Mouse (Mus musculus) midbrain, embryonic 15.5 days (tissue): ENCODE data around the gene Wdfy4. TPM values are rescaled to one million over a fixed set of nuclear protein-coding genes. Genes with fewer than 3 reads are reported as not detected.
A peak's percentile ranks its signal among the peaks of the same experiment; 100 is the strongest.

ENCODE experiments used
- ATAC-seq: fragments of 200-750 bp; cut with Nextera tagmentation; replicated peaks from 2 replicates; pipeline ENCODE4 v1.8.0; 2017; ENCODE audit warnings: moderate TSS enrichment
- H3K27ac ChIP-seq: fragments of 300-500 bp; sonication (generic); 2 replicates; pipeline ENCODE4 v1.5.1; 2015; ENCODE audit warnings: mild to moderate bottlenecking, inconsistent platforms
- H3K27me3 ChIP-seq: fragments of 300-500 bp; sonication (generic); replicated peaks from 2 replicates; pipeline ENCODE4 v1.6.1; 2015; ENCODE audit warnings: inconsistent platforms
- H3K36me3 ChIP-seq: fragments of 300-500 bp; sonication (generic); replicated peaks from 2 replicates; pipeline ENCODE4 v1.6.1; 2015; ENCODE audit warnings: inconsistent platforms
- H3K4me1 ChIP-seq: fragments of 300-500 bp; sonication (generic); 2 replicates; pipeline ENCODE4 v1.6.1; 2015; ENCODE audit warnings: inconsistent platforms
- H3K4me2 ChIP-seq: fragments of 300-500 bp; sonication (generic); 2 replicates; pipeline ENCODE4 v1.6.1; 2015; ENCODE audit warnings: inconsistent platforms, mild to moderate bottlenecking, moderate library complexity
- H3K4me3 ChIP-seq: fragments of 300-500 bp; sonication (generic); 2 replicates; pipeline ENCODE4 v1.5.1; 2015; ENCODE audit warnings: mild to moderate bottlenecking, inconsistent platforms
- H3K9ac ChIP-seq: fragments of 300-500 bp; sonication (generic); 2 replicates; pipeline ENCODE4 v1.6.1; 2015; ENCODE audit warnings: mild to moderate bottlenecking, inconsistent platforms
- H3K9me3 ChIP-seq: fragments of 300-500 bp; sonication (generic); 2 replicates; pipeline ENCODE4 v1.6.1; 2016; ENCODE audit warnings: inconsistent platforms
- WGBS: fragments of 180-500 bp; shearing (Covaris S2); methylation state at CpG from one replicate; pipeline ENCODE4 v1.1.7; 2015; ENCODE audit warnings: mixed read lengths; 5-methylcytosine and 5-hydroxymethylcytosine counted together
- polyA plus RNA-seq: library from polyadenylated mRNA; unstranded; fragments of >200 nt; fragmentation: Nextera tagmentation; extraction: Ambion mirVana; gene quantifications from 2 replicates; pipeline ENCODE4 v1.2.1, GENCODE M21; 2015

Gene Wdfy4
- polyA plus RNA-seq, 1 experiment from 2014 or later: 0.30 TPM

DNA sequence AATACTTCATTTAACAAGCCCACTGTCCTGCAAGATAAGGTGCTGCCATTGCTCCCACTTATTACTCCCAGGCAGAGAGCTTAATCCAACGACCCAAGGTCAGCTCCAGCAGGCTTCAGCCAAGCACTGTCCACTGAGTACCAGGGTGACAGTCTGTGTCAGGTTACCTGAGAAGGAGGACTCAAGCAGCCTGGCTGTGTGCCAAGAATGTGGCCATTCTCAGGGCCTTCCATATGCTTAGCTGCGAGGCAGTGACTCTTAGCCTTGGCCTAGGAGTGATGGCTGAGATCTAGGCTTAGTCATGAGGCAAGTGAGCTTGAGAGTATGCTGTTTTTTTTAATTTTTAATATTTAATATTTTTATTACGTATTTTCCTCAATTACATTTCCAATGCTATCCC lies 80.5 kb downstream of the Wdfy4 start:
- ATAC-seq: no peak
- Histone ChIP-seq H3K36me3 (no peaks in the 10 kb centered on the region), H3K9ac (no peak overlapping the region), H3K27ac (no peak overlapping the region), H3K4me1 (no peaks in the 10 kb centered on the region), H3K4me3 (no peak overlapping the region), H3K27me3 (no peaks in the 10 kb centered on the region), H3K9me3 (no peaks in the 10 kb centered on the region), H3K4me2 (no peak overlapping the region)
- 77% methylated on average over 3 of the region's 3 CpGs for WGBS

DNA sequence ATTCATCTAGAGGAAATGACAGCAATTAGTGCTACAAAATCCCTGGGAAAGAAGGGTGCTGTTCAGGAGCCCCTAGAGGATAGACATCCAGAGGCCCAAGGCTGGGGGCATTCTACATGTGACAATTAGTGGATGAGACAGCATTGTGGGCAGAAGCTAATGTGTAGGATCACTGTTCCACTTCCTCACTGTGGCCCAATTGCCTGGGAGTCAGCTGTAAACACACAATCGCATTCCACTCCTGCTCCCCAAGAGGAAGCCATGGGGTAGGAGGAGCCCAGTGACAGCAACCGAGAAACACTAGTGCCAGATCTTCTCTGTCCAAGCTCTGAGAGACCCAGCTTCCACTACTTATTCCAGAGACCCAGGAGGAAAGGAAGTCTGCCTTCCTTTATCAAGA lies 83.7 kb downstream of the Wdfy4 start:
- Histone ChIP-seq H3K27me3 (no peaks in the 10 kb centered on the region), H3K4me3 (no peak overlapping the region), H3K4me2 (no peak overlapping the region), H3K9ac (no peak overlapping the region), H3K4me1 (no peaks in the 10 kb centered on the region), H3K27ac (no peak overlapping the region), H3K36me3 (no peaks in the 10 kb centered on the region), H3K9me3 (no peaks in the 10 kb centered on the region)
- WGBS: 83% methylated on average over 2 of the region's 2 CpGs
- ATAC-seq: no peak

DNA sequence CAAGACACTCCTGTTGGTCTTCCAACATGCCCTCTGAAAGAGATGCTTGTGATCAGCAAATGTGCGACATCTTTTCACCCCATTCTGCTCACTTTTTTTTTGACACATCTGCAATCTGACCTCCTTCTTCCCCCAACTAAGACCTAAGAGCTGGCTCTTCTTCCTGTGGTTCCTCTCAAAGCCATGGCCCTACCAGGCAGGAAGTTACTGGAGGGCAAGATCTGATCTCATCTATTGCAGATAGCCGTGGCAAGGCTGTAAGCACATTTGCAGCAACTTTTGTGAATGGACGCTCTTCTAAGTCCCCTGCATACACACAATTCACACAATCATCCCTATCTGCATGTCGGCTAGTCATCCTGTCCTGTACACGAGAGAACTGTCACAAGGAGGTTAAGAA lies 85.4 kb downstream of the Wdfy4 start:
- Histone ChIP-seq H3K27ac (no peak overlapping the region), H3K9me3 (no peaks in the 10 kb centered on the region), H3K4me1 (no peaks in the 10 kb centered on the region), H3K4me3 (no peak overlapping the region), H3K27me3 (no peaks in the 10 kb centered on the region), H3K4me2 (no peak overlapping the region), H3K9ac (no peak overlapping the region), H3K36me3 (no peaks in the 10 kb centered on the region)
- ATAC-seq: no peak
- WGBS: 82% methylated on average over 5 of the region's 5 CpGs

DNA sequence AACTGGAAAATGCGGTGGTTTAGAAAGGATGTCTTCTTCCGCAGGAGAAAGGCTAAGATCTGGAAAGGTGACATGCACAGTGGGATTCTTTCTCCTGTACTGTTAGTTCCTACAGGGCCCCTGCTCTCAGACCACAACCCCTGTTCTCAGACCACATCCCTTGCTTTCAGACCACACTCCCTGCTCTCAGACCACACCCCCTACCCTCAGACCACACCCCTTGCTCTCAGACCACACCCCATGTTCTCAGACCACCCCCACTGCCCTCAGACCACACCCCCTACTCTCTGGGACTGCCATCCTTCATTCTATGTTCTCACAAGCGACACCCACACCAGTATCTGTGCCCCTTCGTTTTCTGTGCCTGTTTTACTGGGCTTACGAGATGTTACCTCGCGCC lies 86.2 kb downstream of the Wdfy4 start:
- no peak for ATAC-seq
- WGBS: 69% methylated on average over 7 of the region's 7 CpGs
- no peaks in the 10 kb centered on the region for H3K9me3 ChIP-seq
- H3K4me2 ChIP-seq: no peak overlapping the region
- no peaks in the 10 kb centered on the region for H3K36me3 ChIP-seq
- no peak overlapping the region for H3K27ac ChIP-seq
- H3K9ac ChIP-seq: no peak overlapping the region
- H3K4me1 ChIP-seq: no peaks in the 10 kb centered on the region
- H3K27me3 ChIP-seq: no peaks in the 10 kb centered on the region
- H3K4me3 ChIP-seq: no peak overlapping the region

DNA sequence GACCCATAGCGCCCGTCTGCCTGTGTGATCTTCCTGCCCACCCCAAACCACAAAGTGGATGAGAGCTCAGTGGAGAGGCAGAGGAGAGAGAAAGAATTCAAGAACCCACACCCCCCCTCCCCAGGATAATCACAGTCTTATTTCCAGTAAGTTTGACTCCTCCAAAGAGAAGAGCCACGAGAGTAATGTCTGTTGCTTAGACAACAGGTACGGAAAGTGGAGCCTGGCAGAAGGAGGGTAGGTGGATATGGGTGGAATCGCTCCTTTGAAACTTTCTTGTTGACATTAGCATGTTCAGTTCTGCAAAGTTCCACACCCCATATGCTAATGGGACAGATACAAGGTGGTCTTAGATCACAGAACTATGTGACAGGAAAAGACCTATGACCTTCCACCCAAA lies 88.8 kb downstream of the Wdfy4 start:
- Histone ChIP-seq H3K9me3 (no peaks in the 10 kb centered on the region), H3K4me1 (no peaks in the 10 kb centered on the region), H3K4me2 (no peak overlapping the region), H3K27me3 (no peaks in the 10 kb centered on the region), H3K36me3 (no peaks in the 10 kb centered on the region), H3K4me3 (no peak overlapping the region), H3K9ac (no peak overlapping the region), H3K27ac (no peak overlapping the region)
- no peak for ATAC-seq
- 81% methylated on average over 5 of the region's 5 CpGs for WGBS

DNA sequence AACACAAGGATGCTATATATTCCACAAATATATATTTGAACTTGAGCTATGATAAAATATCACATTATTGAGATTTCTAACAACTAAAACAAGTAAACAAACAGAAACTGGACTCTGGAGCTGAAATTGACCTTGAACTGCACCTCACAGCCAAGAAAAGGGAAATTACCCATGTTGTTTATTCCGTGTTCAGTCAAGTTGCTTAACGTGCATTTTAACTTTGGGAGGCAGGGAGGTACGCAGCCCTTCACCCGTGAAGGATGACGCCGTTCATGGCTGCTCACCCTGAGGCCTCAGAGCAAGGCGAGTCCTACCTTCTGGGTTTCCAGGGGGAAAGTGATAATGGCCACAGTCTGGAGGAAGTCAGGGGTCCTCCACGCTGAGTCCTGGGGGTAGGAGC lies 102.0 kb downstream of the Wdfy4 start:
- no peak for ATAC-seq
- H3K27me3 ChIP-seq: no peaks in the 10 kb centered on the region
- no peaks in the 10 kb centered on the region for H3K36me3 ChIP-seq
- no peak overlapping the region for H3K27ac ChIP-seq
- no peaks in the 10 kb centered on the region for H3K9me3 ChIP-seq
- no peak overlapping the region for H3K9ac ChIP-seq
- no peak overlapping the region for H3K4me2 ChIP-seq
- WGBS: 81% methylated on average over 8 of the region's 8 CpGs
- peaks cover 5% of the 10 kb centered on the region; the same call in 1 of the 2 replicates for H3K4me1 ChIP-seq
- no peak overlapping the region for H3K4me3 ChIP-seq

DNA sequence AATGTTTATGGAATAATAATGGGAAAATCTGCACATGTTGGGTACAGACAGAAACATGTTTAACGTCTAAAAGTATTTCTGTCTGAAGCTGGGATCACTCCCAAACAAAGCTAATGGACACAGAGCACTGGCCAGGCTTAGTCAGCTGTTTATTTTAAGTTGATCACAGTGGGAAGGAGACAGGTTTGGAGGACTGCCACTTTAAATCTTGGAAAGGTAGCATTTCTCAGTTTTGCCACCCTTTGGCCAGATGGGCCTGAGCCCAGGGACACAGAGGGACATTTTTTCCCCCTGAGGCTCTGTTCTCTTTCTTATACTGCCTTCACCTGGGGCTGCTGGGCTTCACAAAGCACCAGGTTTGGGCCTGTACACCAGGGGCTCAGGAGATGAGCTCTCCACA lies 103.0 kb downstream of the Wdfy4 start:
- no peak overlapping the region for H3K4me3 ChIP-seq
- no peaks in the 10 kb centered on the region for H3K27me3 ChIP-seq
- 71% methylated on average over 1 of the region's 1 CpGs for WGBS
- ATAC-seq: no peak
- H3K27ac ChIP-seq: no peak overlapping the region
- peaks cover 5% of the 10 kb centered on the region; the same call in 1 of the 2 replicates for H3K4me1 ChIP-seq
- no peaks in the 10 kb centered on the region for H3K9me3 ChIP-seq
- H3K36me3 ChIP-seq: no peaks in the 10 kb centered on the region
- H3K9ac ChIP-seq: no peak overlapping the region
- no peak overlapping the region for H3K4me2 ChIP-seq

DNA sequence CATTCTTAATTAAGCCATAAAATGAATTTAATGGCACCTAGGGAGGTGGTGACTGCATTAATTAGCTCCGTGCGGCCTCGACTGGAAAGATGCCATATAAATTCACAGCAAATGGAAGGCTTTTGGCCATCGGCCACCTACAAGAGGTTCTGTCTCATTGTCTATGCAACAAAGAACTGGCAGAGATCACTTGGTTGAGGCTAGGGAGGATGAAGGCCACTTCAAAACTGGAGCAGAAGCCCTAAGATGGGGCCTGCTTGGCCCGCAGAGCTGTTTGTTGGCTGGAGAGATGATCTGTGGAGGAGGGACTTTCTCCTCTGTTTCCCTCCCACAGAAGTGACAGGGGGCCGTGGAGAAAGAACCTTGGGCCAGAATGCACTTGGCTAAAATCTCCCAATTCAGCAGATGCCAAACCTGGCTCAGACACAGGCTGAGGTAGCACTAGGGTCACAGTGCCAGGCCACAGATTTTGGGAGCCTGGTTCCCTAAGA lies 103.9 kb downstream of the Wdfy4 start:
- 0 out of 2 replicates have a peak, but pooled peaks have one; percentile 20 for ATAC-seq
- 57% methylated on average over 6 of the region's 6 CpGs for WGBS
- H3K27me3 ChIP-seq: no peaks in the 10 kb centered on the region
- H3K4me2 ChIP-seq: no peak overlapping the region
- H3K9ac ChIP-seq: no peak overlapping the region
- H3K4me3 ChIP-seq: no peak overlapping the region
- H3K9me3 ChIP-seq: no peaks in the 10 kb centered on the region
- H3K4me1 ChIP-seq: peaks cover 5% of the 10 kb centered on the region; the same call in 1 of the 2 replicates
- no peaks in the 10 kb centered on the region for H3K36me3 ChIP-seq
- H3K27ac ChIP-seq: no peak overlapping the region

DNA sequence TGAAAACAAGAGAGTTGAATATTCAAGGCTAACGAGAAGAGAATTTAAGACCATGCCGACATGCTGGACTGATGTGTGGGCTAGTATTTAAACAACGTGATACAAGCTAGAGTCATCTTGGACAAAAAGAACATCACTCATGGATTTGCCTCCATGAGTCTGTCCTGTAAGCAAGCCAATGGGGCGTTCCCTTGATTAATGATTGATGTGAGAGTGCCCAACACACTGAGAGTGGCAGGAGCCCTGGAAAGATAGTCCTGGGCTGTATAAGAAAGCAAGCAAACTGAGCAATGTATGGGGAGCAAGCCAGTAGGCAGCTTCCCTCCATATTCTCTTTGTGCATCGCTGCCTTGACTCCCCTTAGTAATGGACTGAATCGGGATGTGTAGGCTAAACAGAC lies 106.7 kb downstream of the Wdfy4 start:
- ATAC-seq: no peak
- Histone ChIP-seq H3K27ac (no peak overlapping the region), H3K4me1 (peaks cover 5% of the 10 kb centered on the region; the same call in 1 of the 2 replicates), H3K9me3 (no peaks in the 10 kb centered on the region), H3K4me3 (no peak overlapping the region), H3K4me2 (no peak overlapping the region), H3K27me3 (no peaks in the 10 kb centered on the region), H3K9ac (no peak overlapping the region), H3K36me3 (no peaks in the 10 kb centered on the region)
- 91% methylated on average over 6 of the region's 6 CpGs for WGBS

DNA sequence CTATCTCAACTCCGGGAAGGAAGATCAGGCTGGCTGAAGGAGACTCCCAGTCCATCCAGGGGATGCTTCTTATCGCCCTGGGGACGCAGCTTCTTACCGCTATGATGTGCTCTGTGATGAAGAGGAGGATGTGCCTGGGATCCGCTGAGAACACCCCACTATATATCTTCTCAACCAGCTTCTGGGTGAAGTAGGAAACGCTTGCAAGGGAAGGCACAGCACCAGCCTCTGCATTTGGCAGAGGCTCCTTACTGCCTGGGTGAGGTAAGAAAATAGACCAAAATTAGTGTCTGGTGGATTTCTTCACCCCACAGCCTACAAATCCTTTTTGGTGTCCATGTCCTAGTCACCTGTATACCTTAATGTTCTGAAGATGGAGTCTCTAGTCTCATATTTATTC lies 107.2 kb downstream of the Wdfy4 start:
- WGBS: 85% methylated on average over 6 of the region's 6 CpGs
- no peaks in the 10 kb centered on the region for H3K27me3 ChIP-seq

DNA sequence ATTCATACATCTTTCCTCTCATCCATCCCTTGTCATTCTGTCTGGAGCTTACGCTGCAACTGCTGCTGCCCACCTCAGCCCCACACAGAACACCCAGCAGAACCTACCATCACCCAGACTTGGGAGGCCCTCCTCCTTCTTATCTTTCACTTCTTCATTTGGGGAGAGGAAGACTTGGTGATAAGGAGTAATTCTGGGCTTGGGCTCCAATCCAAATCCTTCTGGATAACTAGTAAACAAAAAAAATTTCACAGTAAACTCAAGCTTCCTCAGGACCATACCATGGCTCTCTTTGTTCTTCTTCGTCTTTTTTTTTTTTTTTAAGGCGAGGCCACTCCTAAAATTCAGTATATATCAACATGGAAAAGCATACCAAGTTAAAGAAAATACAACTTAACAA lies 112.0 kb downstream of the Wdfy4 start:
- no peaks in the 10 kb centered on the region for H3K4me1 ChIP-seq
- H3K4me2 ChIP-seq: no peak overlapping the region
- no peaks in the 10 kb centered on the region for H3K27me3 ChIP-seq
- no peak for ATAC-seq
- H3K9me3 ChIP-seq: no peaks in the 10 kb centered on the region
- no peaks in the 10 kb centered on the region for H3K36me3 ChIP-seq
- no peak overlapping the region for H3K27ac ChIP-seq
- 85% methylated on average over 3 of the region's 3 CpGs for WGBS
- no peak overlapping the region for H3K4me3 ChIP-seq
- H3K9ac ChIP-seq: no peak overlapping the region

More for the DNA sequence above, 107.2 kb downstream of the Wdfy4 start:
- Histone ChIP-seq H3K9me3 (no peaks in the 10 kb centered on the region), H3K4me1 (peaks cover 5% of the 10 kb centered on the region; the same call in 1 of the 2 replicates), H3K27ac (no peak overlapping the region), H3K4me3 (no peak overlapping the region), H3K9ac (no peak overlapping the region), H3K36me3 (no peaks in the 10 kb centered on the region), H3K4me2 (no peak overlapping the region)
- no peak for ATAC-seq

DNA sequence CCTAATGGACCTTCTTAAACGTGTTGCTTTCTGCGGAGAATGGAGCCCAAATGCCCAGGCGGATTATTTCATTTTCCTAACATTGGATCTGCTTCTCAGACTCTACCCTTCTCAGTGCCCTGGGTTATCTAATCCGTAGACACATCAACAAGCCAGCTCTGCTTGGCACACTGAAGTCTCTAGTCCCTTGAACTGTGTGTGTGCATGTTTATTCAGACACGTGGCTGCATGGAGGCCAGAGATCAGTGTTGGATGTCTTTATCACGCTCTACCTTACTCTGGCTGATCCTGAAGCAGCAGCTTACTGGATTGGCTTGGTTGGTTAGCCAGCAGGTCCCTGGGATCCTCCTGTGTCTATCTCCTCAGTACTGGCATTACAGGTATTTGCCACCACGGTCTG lies 113.0 kb downstream of the Wdfy4 start:
- WGBS: 89% methylated on average over 7 of the region's 7 CpGs
- no peaks in the 10 kb centered on the region for H3K9me3 ChIP-seq
- no peak overlapping the region for H3K4me3 ChIP-seq
- no peaks in the 10 kb centered on the region for H3K27me3 ChIP-seq
- H3K4me2 ChIP-seq: no peak overlapping the region
- no peak overlapping the region for H3K27ac ChIP-seq
- no peaks in the 10 kb centered on the region for H3K4me1 ChIP-seq
- H3K9ac ChIP-seq: no peak overlapping the region
- H3K36me3 ChIP-seq: no peaks in the 10 kb centered on the region
- ATAC-seq: no peak

DNA sequence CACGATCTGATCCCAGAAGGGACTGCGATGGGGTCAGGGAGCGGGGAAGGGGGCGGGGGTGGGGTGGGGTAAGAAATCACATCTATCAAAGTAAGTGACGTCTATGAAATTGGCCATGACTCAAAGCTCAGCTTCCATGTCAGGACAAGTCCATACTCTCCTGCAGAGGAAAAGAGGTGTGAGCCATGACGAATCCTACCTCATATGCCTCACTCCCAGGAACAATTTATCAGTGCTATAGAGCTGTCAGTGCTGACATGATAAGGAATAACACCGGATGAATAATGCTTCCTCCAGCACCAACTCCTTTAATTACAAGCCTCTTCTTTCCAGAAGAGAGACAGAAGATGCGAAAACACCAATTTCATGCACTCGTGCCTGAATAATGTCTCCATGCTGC lies 117.6 kb downstream of the Wdfy4 start:
- WGBS: 65% methylated on average over 9 of the region's 9 CpGs
- no peak overlapping the region for H3K27ac ChIP-seq
- no peak for ATAC-seq
- H3K27me3 ChIP-seq: no peaks in the 10 kb centered on the region
- H3K4me2 ChIP-seq: no peak overlapping the region
- H3K9ac ChIP-seq: no peak overlapping the region
- H3K9me3 ChIP-seq: no peaks in the 10 kb centered on the region
- no peak overlapping the region for H3K4me3 ChIP-seq
- H3K4me1 ChIP-seq: no peaks in the 10 kb centered on the region
- no peaks in the 10 kb centered on the region for H3K36me3 ChIP-seq
